Comparison of ENCODE assay signal across 13 mouse cellular contexts in the genomic region with DNA sequence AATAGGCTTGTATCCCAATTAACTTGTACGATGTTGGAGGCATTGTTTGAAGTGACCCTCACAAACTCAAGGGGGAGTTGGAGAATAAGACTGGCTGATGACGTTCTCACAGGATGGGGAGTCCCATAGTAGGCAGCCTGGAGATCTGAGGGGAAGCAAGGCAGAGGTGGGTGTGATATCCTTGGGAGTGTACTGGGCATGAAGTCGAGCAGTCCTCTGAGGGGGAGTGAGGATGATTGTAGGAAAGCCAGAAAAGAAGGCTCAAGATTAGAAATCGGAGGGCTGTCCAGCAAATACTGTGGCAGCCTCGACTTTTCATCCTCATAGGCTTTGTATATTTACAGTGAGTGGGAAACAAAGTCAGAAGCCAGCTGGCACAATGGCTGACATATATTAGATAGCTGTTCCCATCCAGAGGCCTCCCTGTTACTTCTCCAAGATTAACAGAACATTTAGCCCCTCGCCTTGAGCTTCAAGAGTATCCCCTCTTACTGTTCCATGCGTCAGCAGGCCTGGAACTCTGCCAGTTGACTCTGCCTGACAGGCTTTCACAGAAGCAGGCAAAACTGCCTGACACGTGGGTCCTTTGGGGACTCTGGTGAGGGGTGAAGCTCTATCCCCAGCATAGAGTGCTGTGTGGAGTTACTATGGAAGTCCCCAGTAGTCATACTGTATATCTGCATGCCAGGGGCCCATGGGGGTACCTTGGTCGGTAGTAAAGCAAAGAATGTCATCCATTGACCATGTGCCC. TPM values are rescaled to one million over a fixed set of nuclear protein-coding genes. Genes with fewer than 3 reads are reported as not detected.
DNase-seq lines count a peak whose midpoint lies in the region; ATAC-seq and TF ChIP-seq lines count a peak whose summit lies in the region.
"Had no signal": no experiment of that assay in that cellular context is flagged by ENCODE, and none has a peak within 500 bp of the region (broad histone marks: within the 10 kb centered on the region; RNA-seq: fewer than 3 reads in every experiment).

No protein-coding gene starts in this region.

- 0 out of 2 replicates have a peak, but pooled peaks have one; percentile 24 for ATAC-seq in hindbrain, postnatal 0 days
- ATAC-seq in midbrain, embryonic 14.5 days (ENCODE audit: low FRiP score, low TSS enrichment), result no peak
- ATAC-seq in midbrain, embryonic 11.5 days (ENCODE audit: low FRiP score), result no peak
- ATAC-seq: forebrain, embryonic 15.5 days; hindbrain, embryonic 16.5 days had no signal

- no peak overlapping the region for H3K4me2 ChIP-seq in hindbrain, postnatal 0 days (ENCODE audit: low read depth, low read length)
- no peak overlapping the region for H3K4me2 ChIP-seq in midbrain, embryonic 14.5 days (ENCODE audit: low read length)
- H3K4me2 ChIP-seq in midbrain, embryonic 11.5 days, result no peak overlapping the region
- H3K4me2 ChIP-seq: forebrain, embryonic 15.5 days; stomach, embryonic 15.5 days had no signal

- peak; percentile 59 for DNase-seq in adrenal gland, adult 2 months
- DNase-seq in adrenal gland, adult 8-10 months, result no peak
- peak; percentile 62 for DNase-seq in hindbrain, postnatal 0 days (ENCODE audit: low spot score)
- DNase-seq in hindbrain, embryonic 10.5 days (ENCODE audit: low spot score), result no peak
- DNase-seq in midbrain, embryonic 14.5 days, result peak; percentile 46
- no peak for DNase-seq in midbrain, embryonic 11.5 days (ENCODE audit: low spot score, missing footprints)
- peak; percentile 28 for DNase-seq in lung, postnatal 14 days
- DNase-seq in left cerebral cortex, adult 18-20 months (ENCODE audit: low spot score in 2 of 2), result no peak
- DNase-seq: embryo, embryonic 11 days; gastrocnemius, postnatal 14 days had no signal

- TF ChIP-seq CTCF in hindbrain, postnatal 0 days (IDR thresholded peaks at IDR 0.05; ENCODE audit: low read depth), result no peak

- peaks cover 6% of the 10 kb centered on the region; the same call in 1 of the 2 replicates for H3K36me3 ChIP-seq in hindbrain, postnatal 0 days (ENCODE audit: insufficient read depth, low read length)
- H3K36me3 ChIP-seq in hindbrain, embryonic 10.5 days, result peaks cover 73% of the 10 kb centered on the region
- peaks cover 14% of the 10 kb centered on the region for H3K36me3 ChIP-seq in midbrain, embryonic 14.5 days (ENCODE audit: control insufficient read depth, insufficient read depth, low read length)
- H3K36me3 ChIP-seq in midbrain, embryonic 11.5 days (ENCODE audit: control insufficient read depth, insufficient read depth, low read length), result no peaks in the 10 kb centered on the region

- no peak overlapping the region for H3K4me3 ChIP-seq in hindbrain, postnatal 0 days (ENCODE audit: low read length)
- H3K4me3 ChIP-seq in hindbrain, embryonic 10.5 days, result no peak overlapping the region
- no peak overlapping the region for H3K4me3 ChIP-seq in midbrain, embryonic 14.5 days (replicated peaks; ENCODE audit: low read depth, low read length)
- H3K4me3 ChIP-seq in midbrain, embryonic 11.5 days (ENCODE audit: low read depth, low read length), result no peak overlapping the region
- H3K4me3 ChIP-seq: forebrain, embryonic 15.5 days; stomach, embryonic 15.5 days had no signal

- no peak overlapping the region for H3K27ac ChIP-seq in hindbrain, postnatal 0 days
- H3K27ac ChIP-seq in hindbrain, embryonic 10.5 days, result no peak overlapping the region
- no peak overlapping the region for H3K27ac ChIP-seq in midbrain, embryonic 14.5 days (replicated peaks; ENCODE audit: low read depth, low read length)
- no peak overlapping the region for H3K27ac ChIP-seq in midbrain, embryonic 11.5 days (ENCODE audit: low read depth, low read length)
- H3K27ac ChIP-seq: forebrain, embryonic 15.5 days; stomach, embryonic 15.5 days had no signal

- 72% methylated on average over 9 of the region's 9 CpGs for WGBS in hindbrain, postnatal 0 days
- WGBS in hindbrain, embryonic 10.5 days, result 93% methylated on average over 9 of the region's 9 CpGs
- 86% methylated on average over 9 of the region's 9 CpGs for WGBS in midbrain, embryonic 14.5 days
- 90% methylated on average over 9 of the region's 9 CpGs for WGBS in midbrain, embryonic 11.5 days

- H3K27me3 ChIP-seq in hindbrain, postnatal 0 days (ENCODE audit: insufficient read depth, low read length), result no peaks in the 10 kb centered on the region
- H3K27me3 ChIP-seq in hindbrain, embryonic 10.5 days (ENCODE audit: insufficient read depth, poor library complexity, severe bottlenecking), result no peaks in the 10 kb centered on the region
- H3K27me3 ChIP-seq in midbrain, embryonic 14.5 days (ENCODE audit: control insufficient read depth, insufficient read depth, low read length), result no peaks in the 10 kb centered on the region
- H3K27me3 ChIP-seq in midbrain, embryonic 11.5 days (ENCODE audit: control insufficient read depth, insufficient read depth, low read length), result no peaks in the 10 kb centered on the region
- H3K27me3 ChIP-seq: forebrain, embryonic 15.5 days; stomach, embryonic 15.5 days had no signal

- no peaks in the 10 kb centered on the region for H3K9me3 ChIP-seq in hindbrain, postnatal 0 days (ENCODE audit: low read length)
- H3K9me3 ChIP-seq in hindbrain, embryonic 10.5 days, result no peaks in the 10 kb centered on the region
- H3K9me3 ChIP-seq in midbrain, embryonic 14.5 days (ENCODE audit: control insufficient read depth, low read length), result no peaks in the 10 kb centered on the region
- no peaks in the 10 kb centered on the region for H3K9me3 ChIP-seq in midbrain, embryonic 11.5 days (ENCODE audit: control insufficient read depth, low read length)
- H3K9me3 ChIP-seq: forebrain, embryonic 15.5 days; stomach, embryonic 15.5 days had no signal

- H3K9ac ChIP-seq in hindbrain, postnatal 0 days (replicated peaks; ENCODE audit: low read length), result no peak overlapping the region
- no peak overlapping the region for H3K9ac ChIP-seq in midbrain, embryonic 14.5 days (replicated peaks; ENCODE audit: low read length)
- H3K9ac ChIP-seq in midbrain, embryonic 11.5 days (ENCODE audit: low read length), result no peak overlapping the region
- H3K9ac ChIP-seq: forebrain, embryonic 15.5 days; stomach, embryonic 15.5 days had no signal

- H3K4me1 ChIP-seq in hindbrain, postnatal 0 days (ENCODE audit: insufficient read depth, low read length), result no peaks in the 10 kb centered on the region
- 0 out of 2 replicates have a peak, but pooled peaks cover 1% of the 10 kb centered on the region for H3K4me1 ChIP-seq in hindbrain, embryonic 10.5 days (replicated peaks)
- no peaks in the 10 kb centered on the region for H3K4me1 ChIP-seq in midbrain, embryonic 14.5 days (ENCODE audit: control insufficient read depth, insufficient read depth, low read length)
- H3K4me1 ChIP-seq in midbrain, embryonic 11.5 days (ENCODE audit: control insufficient read depth, insufficient read depth, low read length), result no peaks in the 10 kb centered on the region
- H3K4me1 ChIP-seq: forebrain, embryonic 15.5 days; stomach, embryonic 15.5 days had no signal

RNA-seq across cellular contexts. Expression of gene D10Wsu102e, which starts 18.2 kb away (rescaled TPM):
- total RNA-seq in adrenal gland, adult 2 months (2021), result under 1 TPM; 0.69 to 0.81 TPM
- 0.12 and 0.15 TPM in 2 replicates for polyA plus RNA-seq in adrenal gland, adult 2 months (2012; rRNA removed)
- total RNA-seq in adrenal gland, adult 8-10 months (2022), result 1 to 10 TPM in 2 of 4 experiments, under 1 TPM in 2; 0.75 to 1.8 (median 1.0) TPM
- 2.1 and 2.2 TPM in 2 replicates for total RNA-seq in hindbrain, postnatal 0 days (2014; rRNA removed)
- polyA plus RNA-seq in hindbrain, postnatal 0 days (2015; fragmentation: Nextera tagmentation; extraction: Ambion mirVana), result 0.60 and 0.61 TPM in 2 replicates
- 0.94 and 1.2 TPM in 2 replicates for polyA plus RNA-seq in hindbrain, embryonic 10.5 days (2016; fragmentation: Nextera tagmentation; extraction: Ambion mirVana)
- polyA plus RNA-seq in midbrain, embryonic 14.5 days (2014; fragmentation: Nextera tagmentation; extraction: Ambion mirVana), result 1.0 and 1.1 TPM in 2 replicates
- 1.0 TPM in 2 replicates for polyA plus RNA-seq in midbrain, embryonic 11.5 days (2014; fragmentation: Nextera tagmentation; extraction: Ambion mirVana)
- 1 to 10 TPM; 3.0 to 3.5 TPM for total RNA-seq in left cerebral cortex, adult 18-20 months (2021)

RNA-seq across cellular contexts. Expression of gene Slc41a2, which starts 40.6 kb away (rescaled TPM):
- total RNA-seq in adrenal gland, adult 2 months (2021), result 10 to 100 TPM in 1 of 2 experiments, 1 to 10 TPM in 1; 5.6 to 14.7 TPM
- 0.95 and 1.3 TPM in 2 replicates for polyA plus RNA-seq in adrenal gland, adult 2 months (2012; rRNA removed)
- 10 to 100 TPM in 1 of 4 experiments, 1 to 10 TPM in 3; 7.2 to 10.5 (median 9.4) TPM for total RNA-seq in adrenal gland, adult 8-10 months (2022)
- total RNA-seq in hindbrain, postnatal 0 days (2014; rRNA removed), result 29.8 and 43.1 TPM in 2 replicates
- polyA plus RNA-seq in hindbrain, postnatal 0 days (2015; fragmentation: Nextera tagmentation; extraction: Ambion mirVana), result 10.3 and 10.8 TPM in 2 replicates
- polyA plus RNA-seq in hindbrain, embryonic 10.5 days (2016; fragmentation: Nextera tagmentation; extraction: Ambion mirVana), result 0.27 and 0.42 TPM in 2 replicates
- 8.6 and 9.9 TPM in 2 replicates for polyA plus RNA-seq in midbrain, embryonic 14.5 days (2014; fragmentation: Nextera tagmentation; extraction: Ambion mirVana)
- polyA plus RNA-seq in midbrain, embryonic 11.5 days (2014; fragmentation: Nextera tagmentation; extraction: Ambion mirVana), result 1.5 and 1.7 TPM in 2 replicates
- 10 to 100 TPM; 25.4 to 26.8 TPM for total RNA-seq in left cerebral cortex, adult 18-20 months (2021)

Comparison
In these comparisons a context has a peak if more than half of its experiments do, and no peak if none do; other contexts are left out.
1. DNase-seq: peak in adrenal gland, adult 2 months (single experiment), hindbrain, postnatal 0 days (single experiment), midbrain, embryonic 14.5 days (single experiment) and lung, postnatal 14 days (single experiment); none in adrenal gland, adult 8-10 months (single experiment), hindbrain, embryonic 10.5 days (single experiment), midbrain, embryonic 11.5 days (single experiment) and left cerebral cortex, adult 18-20 months (0 of 2).